Mouse (Mus musculus) urinary bladder, postnatal 0 days (tissue): ENCODE measurements around the gene Gm28551. TPM values are rescaled to one million over a fixed set of nuclear protein-coding genes. Genes with fewer than 3 reads are reported as not detected.

Source experiments
- polyA plus RNA-seq: library from polyadenylated mRNA; unstranded; fragments of >200 nt; fragmentation: Nextera tagmentation; extraction: Ambion mirVana; gene quantifications from 2 replicates; pipeline ENCODE4 v1.2.1, GENCODE M21; 2015

Gm28551 gene
- 0.17 and 0.22 TPM in 2 replicates for polyA plus RNA-seq

GRCm38 (mm10) chr1:53352327-53353261 is at the start of gene Gm28551, which contains the start of the genes Asdurf and Asnsd1:
Gene Gm28551, minus strand, starts transcription at chr1:53352667.
Gene Asdurf, minus strand, starts transcription at chr1:53352619.
Gene Asnsd1, minus strand, starts transcription at chr1:53352752.

GRCm38 (mm10) chr1:53312989-53313967 is 39.2 kb downstream of the Gm28551 start, which contains the start of gene Osgepl1:
Gene Osgepl1, plus strand, starts transcription at chr1:53313624.

DNA sequence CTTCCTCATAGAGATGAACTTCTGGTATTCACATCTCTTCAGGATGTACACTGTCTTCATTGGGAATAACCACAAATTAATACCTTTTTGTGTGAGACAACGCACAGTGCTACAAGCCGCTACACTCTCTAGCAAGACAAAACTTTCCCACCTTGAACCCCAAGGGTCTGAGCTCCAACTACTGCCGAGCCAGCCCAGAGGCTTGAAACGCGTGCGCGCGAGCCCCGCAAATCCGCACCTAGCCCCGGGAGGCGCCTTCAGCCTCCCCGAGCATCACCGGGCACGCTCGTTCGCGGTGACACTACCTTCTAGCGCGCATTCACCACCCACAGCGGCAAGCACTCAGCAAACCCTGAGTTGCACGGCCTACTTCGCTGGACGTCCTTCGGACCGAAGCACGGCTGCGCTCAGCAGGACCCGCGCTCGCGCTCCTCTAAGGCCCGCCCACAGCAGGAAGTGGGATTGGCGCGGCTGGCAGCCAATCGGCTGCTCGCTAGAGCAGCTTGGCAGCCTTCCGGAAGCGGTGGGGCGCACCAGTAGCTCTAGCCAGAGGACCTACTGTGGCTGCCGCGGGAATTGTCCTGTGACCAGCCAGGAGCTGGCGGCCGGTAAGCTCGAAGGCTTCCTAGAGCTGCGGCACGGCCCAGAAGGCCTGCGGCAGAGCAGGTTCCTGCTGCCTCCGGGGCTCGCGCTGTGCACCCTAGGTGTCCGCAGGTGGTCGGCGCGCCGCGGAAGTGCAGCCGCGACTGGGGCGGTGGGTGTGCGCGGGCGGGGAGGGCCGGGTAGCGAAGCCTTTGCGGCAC is 55.7 kb downstream of the Gm28551 start, which contains the start of the genes Pms1, Ormdl1 and Gm28778:
Gene Pms1, minus strand, starts transcription at position 438 of the 803 bp plus-strand sequence.
Gene Ormdl1, plus strand, starts transcription at position 515 of the 803 bp plus-strand sequence.
Gene Gm28778, plus strand, starts transcription at position 531 of the 803 bp plus-strand sequence.

Other genes starting within 250 kb of the Gm28551 start
- not detected in 2 replicates for gene 1700019A02Rik, start 165.0 kb downstream of the Gm28551 start, polyA plus RNA-seq
- gene Pms1, start 55.6 kb downstream of the Gm28551 start, polyA plus RNA-seq = 3.6 and 3.7 TPM in 2 replicates
- 31.2 and 32.4 TPM in 2 replicates for gene Ormdl1, start 55.6 kb downstream of the Gm28551 start, polyA plus RNA-seq
- not detected in 2 replicates for gene Gm28778, start 55.6 kb downstream of the Gm28551 start, polyA plus RNA-seq
- 14.4 and 16.3 TPM in 2 replicates for gene Osgepl1, start 39.0 kb downstream of the Gm28551 start, polyA plus RNA-seq
- gene Asdurf, start within 50 bp of the Gm28551 start, polyA plus RNA-seq = 14.0 TPM in 1 of 2 replicates, not detected in the other
- 40.2 and 44.7 TPM in 2 replicates for gene Asnsd1, start 85 bp upstream of the Gm28551 start, polyA plus RNA-seq